Mouse (Mus musculus) megakaryocyte, embryonic 14.5 days (primary cell): ENCODE measurements around the gene Trap1.

Source experiments
- FLI1 ChIP-seq: IDR thresholded peaks from 2 replicates; pipeline ENCODE4 v1.6.1; 2012; ENCODE audit warnings: low read length, inconsistent platforms, mixed read lengths
- GATA1 ChIP-seq: IDR thresholded peaks from 3 replicates; pipeline ENCODE4 v1.6.1; 2012; ENCODE audit warnings: mixed read lengths, low read length, inconsistent platforms, borderline replicate concordance

- no peak for TF ChIP-seq GATA1
- TF ChIP-seq FLI1 = no peak
Observed at GRCm38 (mm10) chr16:4035575-4035974, 42.1 kb downstream of the Trap1 start.
